Mouse (Mus musculus) heart, embryonic 10.5 days (tissue): ENCODE measurements around the gene Sept7. TPM values are rescaled to one million over a fixed set of nuclear protein-coding genes. Genes with fewer than 3 reads are reported as not detected.
"Not testable (repeated sequence)": the region's sequence is repeated elsewhere in the genome, so short reads cannot be mapped to it uniquely, and the experiment has no call there.

Source experiments
- DNase-seq: peaks from one replicate; pipeline ENCODE4 v3.0.0-alpha.2; 2017; ENCODE audit warnings: low spot score
- H3K27ac ChIP-seq: fragments of 300-500 bp; sonication (generic); 2 replicates; pipeline ENCODE4 v1.5.1; 2016; ENCODE audit warnings: mild to moderate bottlenecking
- H3K27me3 ChIP-seq: fragments of 300-500 bp; sonication (generic); 2 replicates; pipeline ENCODE4 v1.6.1; 2016; ENCODE audit warnings: mild to moderate bottlenecking; ENCODE audit not compliant: poor library complexity, insufficient read depth, severe bottlenecking
- H3K36me3 ChIP-seq: fragments of 300-500 bp; sonication (generic); 2 replicates; pipeline ENCODE4 v1.6.1; 2016; ENCODE audit warnings: mild to moderate bottlenecking, moderate library complexity
- H3K4me1 ChIP-seq: fragments of 300-500 bp; sonication (generic); 2 replicates; pipeline ENCODE4 v1.6.1; 2016; ENCODE audit warnings: mild to moderate bottlenecking
- H3K4me3 ChIP-seq: fragments of 300-500 bp; sonication (generic); 2 replicates; pipeline ENCODE4 v1.5.1; 2016; ENCODE audit warnings: mild to moderate bottlenecking, moderate library complexity
- H3K9me3 ChIP-seq: fragments of 300-500 bp; sonication (generic); 2 replicates; pipeline ENCODE4 v1.6.1; 2016; ENCODE audit warnings: mild to moderate bottlenecking, moderate library complexity
- WGBS: fragments of 180-500 bp; shearing (Covaris S2); methylation state at CpG from one replicate; pipeline ENCODE4 v1.1.7; 2016; 5-methylcytosine and 5-hydroxymethylcytosine counted together
- polyA plus RNA-seq: library from polyadenylated mRNA; unstranded; fragments of >200 nt; fragmentation: Nextera tagmentation; extraction: Ambion mirVana; gene quantifications from 2 replicates; pipeline ENCODE4 v1.2.1, GENCODE M21; 2016

Gene Sept7
- 258 and 291 TPM in 2 replicates for polyA plus RNA-seq

DNA sequence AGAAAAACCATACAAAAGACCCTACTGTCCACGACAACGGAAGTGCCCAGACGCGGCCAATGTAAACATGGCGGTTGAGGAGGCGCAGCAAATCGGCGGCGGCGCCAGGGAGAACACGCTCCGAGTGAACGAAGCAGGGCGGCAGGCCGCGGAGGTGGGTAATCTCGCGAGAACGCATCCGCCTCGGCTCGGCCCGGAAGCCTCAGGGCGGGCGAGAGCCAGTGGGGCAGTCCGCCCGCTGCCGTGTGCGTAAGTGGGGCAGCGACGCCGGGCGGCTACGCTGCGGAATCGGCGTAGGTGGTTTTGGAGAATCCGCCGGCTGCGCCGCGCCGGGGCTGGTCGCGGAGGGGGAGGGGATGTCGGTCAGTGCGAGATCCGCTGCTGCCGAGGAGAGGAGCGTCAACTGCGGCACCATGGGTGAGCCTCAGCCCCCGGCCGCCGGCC is at the start of gene Sept7:
Gene Sept7 (plus strand): TSS at position 157 of the 444 bp plus-strand sequence.
- H3K27ac ChIP-seq, result peak within 1 kb of the TSS; percentile 99
- DNase-seq, result peak; percentile 99
- no peaks in the 10 kb centered on the region for H3K9me3 ChIP-seq
- no peaks in the 10 kb centered on the region for H3K36me3 ChIP-seq
- peaks cover 20% of the 10 kb centered on the region for H3K4me1 ChIP-seq
- H3K27me3 ChIP-seq, result no peaks in the 10 kb centered on the region
- H3K4me3 ChIP-seq, result peak within 1 kb of the TSS; percentile 100
- under 1% methylated on average over 54 of the region's 54 CpGs for WGBS

DNA sequence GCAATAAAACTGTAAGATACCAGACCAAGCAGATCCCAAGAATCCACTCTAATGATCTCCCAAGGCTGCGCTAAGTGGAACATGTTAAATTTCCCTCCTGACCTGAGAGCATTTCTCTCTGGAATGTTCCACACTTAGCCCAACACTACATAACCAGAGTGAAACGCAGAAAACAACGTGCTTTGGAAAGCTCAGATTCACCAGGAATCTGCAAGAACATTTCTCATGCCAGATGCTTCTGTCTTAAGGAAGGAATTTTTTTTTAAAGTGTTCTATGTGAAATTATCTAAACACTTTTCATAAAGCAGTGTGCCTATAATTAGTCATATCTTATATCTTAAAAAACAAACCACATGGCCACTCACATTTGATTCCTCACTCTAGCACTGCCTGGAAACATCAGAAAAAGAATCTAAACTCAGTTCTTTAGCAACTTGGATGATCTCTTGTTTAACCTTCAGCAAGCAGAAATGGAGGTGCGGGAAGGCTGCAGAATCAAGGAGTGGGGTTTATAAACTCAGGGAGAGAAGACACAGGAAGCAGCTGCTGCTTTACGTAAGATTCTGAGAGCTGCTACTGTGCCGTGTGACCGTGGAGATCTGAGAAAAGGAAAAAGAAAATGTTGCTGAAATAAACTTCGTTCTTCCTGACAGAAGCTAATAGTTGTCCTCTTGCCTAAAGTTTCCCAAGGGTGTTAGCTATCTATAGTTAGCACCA is 44.0 kb upstream of the Sept7 start:
- Histone ChIP-seq H3K4me1 (peaks cover 13% of the 10 kb centered on the region), H3K4me3 (no peak overlapping the region), H3K36me3 (no peaks in the 10 kb centered on the region), H3K9me3 (no peaks in the 10 kb centered on the region), H3K27ac (no peak overlapping the region), H3K27me3 (no peaks in the 10 kb centered on the region)
- 77% methylated on average over 8 of the region's 8 CpGs for WGBS
- DNase-seq, result no peak

DNA sequence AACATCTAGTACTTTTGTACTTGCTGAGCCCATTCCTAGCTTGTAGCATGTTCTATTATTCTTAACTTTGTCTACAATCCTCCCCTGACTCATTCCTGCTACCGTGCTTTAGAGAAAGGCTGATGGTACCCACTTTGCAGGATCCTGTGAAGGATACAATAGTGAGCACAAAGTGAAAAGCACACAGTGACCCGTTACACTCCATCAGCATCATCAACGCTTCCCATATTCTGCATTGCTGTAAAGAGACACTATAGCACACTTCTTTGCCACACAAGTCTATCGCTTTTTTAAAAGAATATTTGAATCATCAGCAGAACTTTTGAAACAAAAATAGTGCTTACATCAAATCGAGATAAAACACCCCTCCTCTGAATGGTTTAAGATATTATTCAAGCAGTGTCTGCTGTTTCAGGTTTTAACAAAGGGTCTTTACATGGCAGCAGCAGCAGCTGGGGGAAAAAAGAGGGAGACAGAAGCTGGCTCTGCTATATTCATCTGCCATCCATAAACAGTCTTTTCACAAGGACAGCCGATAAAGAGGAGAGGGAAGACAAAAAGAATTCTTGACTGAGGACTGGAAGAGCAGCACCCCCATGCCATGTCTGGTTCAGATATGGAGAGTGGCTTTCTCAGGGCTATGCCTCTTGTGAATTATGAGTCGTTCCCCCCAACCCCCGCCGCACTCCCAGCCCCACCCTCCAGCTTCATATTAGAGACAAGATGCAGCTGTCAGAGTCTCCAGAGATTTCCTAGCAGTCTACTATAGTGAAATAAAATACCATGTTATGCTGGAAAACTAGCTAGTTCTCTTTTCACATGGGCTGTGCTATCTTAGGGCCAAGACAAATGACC is 39.7 kb upstream of the Sept7 start:
- WGBS, result 65% methylated on average over 9 of the region's 9 CpGs
- H3K27ac ChIP-seq, result peak overlapping the region; percentile 64
- peaks cover 36% of the 10 kb centered on the region for H3K4me1 ChIP-seq

DNA sequence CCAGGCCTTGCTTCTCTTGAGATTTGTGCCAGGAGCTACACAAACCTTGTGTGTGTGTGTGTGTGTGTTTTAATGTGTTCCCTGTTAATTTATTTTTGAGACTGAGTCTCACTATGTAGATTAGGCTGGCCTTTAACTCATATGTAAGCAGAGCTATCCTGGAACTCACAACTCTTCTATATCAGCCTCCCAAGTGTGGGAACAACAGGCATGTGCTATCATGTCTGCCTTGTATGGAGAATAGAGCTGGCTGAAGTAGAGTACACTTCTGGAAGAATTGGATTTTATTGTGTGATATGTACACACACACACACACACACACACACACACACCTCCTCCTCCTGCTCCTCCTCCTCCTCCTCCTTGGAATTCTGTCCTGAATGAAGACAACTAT is 39.1 kb upstream of the Sept7 start:
- Histone ChIP-seq H3K9me3 (no peaks in the 10 kb centered on the region), H3K36me3 (no peaks in the 10 kb centered on the region), H3K27me3 (no peaks in the 10 kb centered on the region), H3K4me1 (peaks cover 36% of the 10 kb centered on the region), H3K4me3 (no peak overlapping the region), H3K27ac (peak overlapping the region; percentile 64)
- DNase-seq, result no peak

More for the DNA sequence above, 39.7 kb upstream of the Sept7 start:
- Histone ChIP-seq H3K4me3 (no peak overlapping the region), H3K27me3 (no peaks in the 10 kb centered on the region), H3K36me3 (no peaks in the 10 kb centered on the region), H3K9me3 (no peaks in the 10 kb centered on the region)
- DNase-seq, result no peak

DNA sequence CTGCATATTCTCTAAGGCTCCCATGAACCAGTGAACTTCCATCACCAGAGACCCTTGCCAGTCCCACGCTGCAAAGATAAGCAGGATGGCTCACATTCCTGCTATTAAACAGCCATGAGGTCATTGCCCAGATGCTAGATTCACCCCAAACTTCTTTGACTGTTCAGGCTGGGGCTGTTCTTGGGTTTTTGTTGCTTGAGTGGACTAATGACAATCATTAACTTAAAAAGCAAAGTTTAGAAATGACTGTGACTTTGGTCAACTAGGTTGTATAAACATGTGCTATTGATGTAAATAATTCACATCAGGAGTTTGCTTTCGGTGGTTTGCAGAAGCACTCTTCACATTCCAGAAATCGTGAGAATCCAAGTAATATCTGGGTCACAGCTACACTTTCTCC is 36.8 kb upstream of the Sept7 start:
- Histone ChIP-seq H3K4me1 (peaks cover 40% of the 10 kb centered on the region), H3K27me3 (no peaks in the 10 kb centered on the region), H3K9me3 (no peaks in the 10 kb centered on the region), H3K27ac (peak overlapping the region; percentile 72), H3K4me3 (no peak overlapping the region), H3K36me3 (no peaks in the 10 kb centered on the region)
- DNase-seq, result no peak
- WGBS, result 46% methylated on average over 3 of the region's 3 CpGs

DNA sequence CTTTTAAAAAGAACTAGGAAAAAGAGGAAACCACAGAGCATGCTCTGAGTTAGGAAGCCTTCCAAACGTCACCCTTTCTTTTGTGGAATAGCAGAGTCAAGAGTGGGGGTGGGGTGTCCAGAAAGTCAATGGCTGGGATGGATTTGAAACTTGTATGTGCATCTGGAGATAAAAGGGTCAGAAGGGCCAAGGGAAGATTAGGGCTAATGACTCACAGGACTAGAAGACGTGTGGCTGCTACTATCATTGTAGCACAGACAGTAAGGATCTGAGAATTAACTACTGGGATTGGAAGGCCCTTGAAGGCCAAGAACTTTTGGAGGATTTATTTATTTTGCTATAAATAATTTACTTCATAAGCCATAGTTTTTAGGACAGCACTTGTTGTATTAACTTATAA is 36.0 kb upstream of the Sept7 start:
- no peak overlapping the region for H3K27ac ChIP-seq
- no peaks in the 10 kb centered on the region for H3K27me3 ChIP-seq
- WGBS, result 6% methylated on average over 2 of the region's 2 CpGs
- no peaks in the 10 kb centered on the region for H3K36me3 ChIP-seq
- H3K4me1 ChIP-seq, result peaks cover 40% of the 10 kb centered on the region
- DNase-seq, result no peak
- no peak overlapping the region for H3K4me3 ChIP-seq
- H3K9me3 ChIP-seq, result no peaks in the 10 kb centered on the region

DNA sequence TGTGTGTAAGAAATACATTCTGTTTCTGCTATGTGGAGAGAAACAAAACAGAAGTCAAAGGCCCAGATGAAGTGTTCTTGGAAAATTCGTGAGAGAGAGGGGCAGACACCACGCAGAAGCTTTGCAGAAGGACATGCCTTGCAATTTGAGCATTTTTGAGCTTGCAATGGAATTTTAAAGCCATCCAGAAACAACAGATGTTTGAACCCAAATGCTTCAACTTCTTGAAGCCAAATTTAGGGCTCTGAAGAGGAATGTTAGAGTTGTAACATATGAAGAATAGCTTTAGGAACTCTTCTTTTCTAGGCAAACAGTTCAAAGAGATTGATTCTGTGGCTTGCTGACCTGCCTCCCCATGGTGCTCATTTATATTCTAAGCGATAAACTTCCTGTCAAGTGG is 33.3 kb upstream of the Sept7 start:
- Histone ChIP-seq H3K27ac (no peak overlapping the region), H3K4me1 (peaks cover 20% of the 10 kb centered on the region), H3K9me3 (no peaks in the 10 kb centered on the region), H3K27me3 (no peaks in the 10 kb centered on the region), H3K36me3 (no peaks in the 10 kb centered on the region), H3K4me3 (no peak overlapping the region)
- 70% methylated on average over 3 of the region's 3 CpGs for WGBS
- no peak for DNase-seq

DNA sequence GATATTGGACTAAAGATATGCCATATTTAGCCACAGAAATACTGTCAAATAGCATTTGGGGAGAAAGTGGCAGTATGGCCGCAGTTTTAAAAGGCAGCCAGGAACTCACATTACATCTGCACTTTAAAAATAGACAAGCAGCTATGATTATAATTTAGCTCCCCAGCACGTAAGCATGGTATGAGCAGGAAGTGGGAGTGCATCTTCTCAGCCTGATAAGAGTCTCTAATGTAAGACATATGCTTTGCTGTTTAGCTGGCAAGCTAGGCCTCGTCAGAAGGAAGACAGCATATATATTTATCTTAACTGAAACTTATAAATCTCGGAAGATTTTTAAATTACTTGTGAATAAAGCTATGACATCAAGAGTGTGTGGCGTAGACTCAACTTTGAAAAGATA is 32.4 kb upstream of the Sept7 start:
- Histone ChIP-seq H3K27ac (no peak overlapping the region), H3K9me3 (no peaks in the 10 kb centered on the region), H3K4me1 (peaks cover 18% of the 10 kb centered on the region), H3K27me3 (no peaks in the 10 kb centered on the region), H3K4me3 (no peak overlapping the region), H3K36me3 (no peaks in the 10 kb centered on the region)
- 56% methylated on average over 5 of the region's 5 CpGs for WGBS
- DNase-seq, result no peak

DNA sequence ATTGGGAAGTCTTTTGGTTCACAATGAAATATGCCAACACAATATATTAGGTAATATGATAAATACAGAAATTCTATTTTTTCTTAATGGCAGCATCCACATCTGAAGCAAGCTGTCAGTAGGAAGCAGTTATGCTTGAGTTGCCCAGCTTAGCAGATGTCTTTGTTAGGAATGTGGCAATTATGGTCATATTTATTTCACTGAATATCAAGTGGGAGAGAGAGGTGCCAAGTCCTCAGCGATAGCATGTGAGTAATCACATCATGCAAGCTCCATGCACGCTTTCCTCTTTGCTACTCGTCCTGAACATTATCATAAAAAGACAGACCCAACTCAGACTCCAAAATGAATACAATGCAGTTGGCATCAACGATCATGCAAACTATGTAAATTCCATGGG is 27.3 kb upstream of the Sept7 start:
- Histone ChIP-seq H3K4me1 (peaks cover under 1% of the 10 kb centered on the region; the same call in 1 of the 2 replicates), H3K27ac (no peak overlapping the region), H3K36me3 (no peaks in the 10 kb centered on the region), H3K9me3 (no peaks in the 10 kb centered on the region), H3K27me3 (no peaks in the 10 kb centered on the region), H3K4me3 (no peak overlapping the region)
- no peak for DNase-seq
- 83% methylated on average over 4 of the region's 4 CpGs for WGBS

DNA sequence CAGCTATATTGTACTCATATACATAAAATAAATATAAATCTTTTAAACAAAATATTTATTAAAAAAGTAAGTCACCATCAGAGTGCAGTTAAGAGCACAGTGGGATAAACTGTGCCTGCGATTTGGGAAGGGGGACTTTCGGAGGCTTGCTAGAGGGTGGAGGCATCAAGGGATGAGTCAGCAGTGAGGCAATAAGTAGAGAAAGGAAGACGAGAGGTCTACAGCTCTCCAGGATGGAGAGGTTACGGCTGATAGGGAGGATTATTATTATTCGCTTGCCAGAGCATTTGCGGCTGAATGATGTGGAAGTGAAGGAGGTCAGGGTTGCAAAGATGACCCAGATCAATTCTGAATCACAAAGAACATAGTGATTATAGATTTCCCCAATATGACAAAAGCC is 22.5 kb upstream of the Sept7 start:
- no peak for DNase-seq
- no peaks in the 10 kb centered on the region for H3K4me1 ChIP-seq
- H3K27ac ChIP-seq, result no peak overlapping the region
- no peak overlapping the region for H3K4me3 ChIP-seq
- no peaks in the 10 kb centered on the region for H3K9me3 ChIP-seq
- WGBS, result 82% methylated on average over 6 of the region's 6 CpGs
- no peaks in the 10 kb centered on the region for H3K36me3 ChIP-seq
- no peaks in the 10 kb centered on the region for H3K27me3 ChIP-seq

DNA sequence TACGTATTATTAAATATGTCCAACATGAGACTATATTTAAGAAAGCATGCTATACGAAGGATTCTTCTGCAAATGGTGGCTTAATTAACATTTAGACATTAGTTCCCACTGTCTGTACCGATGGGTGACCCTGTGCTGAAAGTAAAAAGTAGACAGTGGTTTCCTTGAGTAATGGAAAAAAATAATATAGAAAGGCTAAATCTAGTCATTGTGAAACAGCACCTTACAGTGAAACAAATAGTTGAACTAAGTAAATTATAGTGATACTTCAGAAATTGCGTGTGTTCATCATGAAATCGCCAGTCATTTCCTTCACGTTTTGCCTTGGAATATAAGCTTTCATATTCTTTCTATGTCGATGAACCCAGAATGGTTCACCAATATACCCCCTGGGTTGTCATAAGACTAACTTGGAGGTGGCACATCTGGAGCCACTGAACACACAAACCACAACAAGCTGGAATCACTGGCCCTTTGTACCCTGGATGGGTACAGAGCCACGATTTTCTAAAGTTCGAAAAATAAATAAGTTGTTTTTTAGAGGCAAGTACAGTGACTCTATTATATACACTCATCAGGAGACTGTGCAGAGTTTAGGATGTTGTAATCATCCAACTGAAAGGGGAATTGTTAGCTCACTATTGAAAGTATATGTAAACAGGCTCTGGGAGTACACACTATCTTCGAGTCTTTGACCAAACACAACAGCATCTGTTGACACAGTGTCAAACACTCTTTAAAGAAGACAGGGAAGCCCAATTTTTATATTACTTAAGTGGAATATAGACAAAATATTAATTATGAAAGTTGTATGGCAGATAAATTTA is 21.8 kb upstream of the Sept7 start:
- Histone ChIP-seq H3K9me3 (no peaks in the 10 kb centered on the region), H3K27ac (no peak overlapping the region), H3K4me1 (no peaks in the 10 kb centered on the region), H3K27me3 (no peaks in the 10 kb centered on the region), H3K36me3 (no peaks in the 10 kb centered on the region), H3K4me3 (no peak overlapping the region)
- no peak for DNase-seq
- WGBS, result 83% methylated on average over 10 of the region's 10 CpGs

DNA sequence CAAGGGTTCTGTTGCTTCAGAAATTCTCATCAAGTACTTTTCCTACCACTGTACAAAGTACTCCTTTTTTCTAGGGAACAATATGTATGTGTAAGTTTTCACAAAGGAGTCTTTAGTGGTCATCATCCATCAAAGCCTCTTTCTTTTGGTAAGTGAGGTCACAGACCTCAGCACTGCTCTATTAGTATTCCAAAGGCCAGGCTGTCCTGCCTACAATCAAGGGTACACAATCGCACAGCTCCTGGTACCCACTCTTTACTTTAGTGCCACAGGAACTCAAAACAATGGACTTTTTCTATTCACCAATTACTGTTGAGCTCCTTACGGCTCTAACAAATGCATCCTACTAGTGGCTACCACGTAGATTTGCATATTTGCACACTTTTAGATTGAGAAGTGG is 11.2 kb upstream of the Sept7 start:
- no peaks in the 10 kb centered on the region for H3K27me3 ChIP-seq
- no peaks in the 10 kb centered on the region for H3K36me3 ChIP-seq
- H3K9me3 ChIP-seq, result no peaks in the 10 kb centered on the region
- WGBS, result 78% methylated on average over 3 of the region's 3 CpGs
- no peak for DNase-seq
- no peak overlapping the region for H3K4me3 ChIP-seq
- H3K4me1 ChIP-seq, result peaks cover 7% of the 10 kb centered on the region
- no peak overlapping the region for H3K27ac ChIP-seq

DNA sequence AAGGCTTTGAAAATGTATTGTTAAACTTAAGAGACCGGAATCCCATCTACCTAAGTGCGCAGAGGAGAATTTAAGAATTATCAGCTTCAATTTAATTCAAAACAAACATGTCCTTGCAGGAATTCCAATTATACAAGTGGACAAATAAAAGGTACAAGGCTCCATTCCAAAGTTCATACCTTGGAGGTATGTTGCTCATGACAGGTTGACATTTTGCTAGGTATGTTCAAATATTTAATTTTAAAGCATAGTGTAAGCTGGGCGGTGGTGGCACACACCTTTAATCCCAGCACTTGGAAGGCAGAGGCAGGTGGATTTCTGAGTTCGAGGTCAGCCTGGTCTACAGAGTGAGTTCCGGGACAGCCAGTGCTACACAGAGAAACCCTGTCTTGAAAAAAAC is 10.5 kb upstream of the Sept7 start:
- not testable (repeated sequence) for H3K4me3 ChIP-seq, H3K27ac ChIP-seq, H3K4me1 ChIP-seq, H3K9me3 ChIP-seq, DNase-seq, H3K27me3 ChIP-seq, H3K36me3 ChIP-seq
- WGBS, result 86% methylated on average over 5 of the region's 5 CpGs
